Mouse (Mus musculus) midbrain, embryonic 13.5 days (tissue): ENCODE results near the gene Myo1f. TPM values are rescaled to one million over a fixed set of nuclear protein-coding genes. Genes with fewer than 3 reads are reported as not detected.
"Not testable (repeated sequence)": the region's sequence is repeated elsewhere in the genome, so short reads cannot be mapped to it uniquely, and the experiment has no call there.

ENCODE experiments used
- ATAC-seq: fragments of 200-750 bp; cut with Nextera tagmentation; 2 replicates; pipeline ENCODE4 v1.8.0; 2017; ENCODE audit warnings: mild to moderate bottlenecking, moderate TSS enrichment, moderate library complexity
- H3K27ac ChIP-seq: fragments of 300-500 bp; sonication (generic); 2 replicates; pipeline ENCODE4 v1.5.1; 2015; ENCODE audit warnings: inconsistent platforms, mild to moderate bottlenecking, moderate library complexity
- H3K27me3 ChIP-seq: fragments of 300-500 bp; sonication (generic); 2 replicates; pipeline ENCODE4 v1.6.1; 2015; ENCODE audit warnings: mild to moderate bottlenecking, inconsistent platforms
- H3K36me3 ChIP-seq: fragments of 300-500 bp; sonication (generic); 2 replicates; pipeline ENCODE4 v1.6.1; 2015; ENCODE audit warnings: mild to moderate bottlenecking, inconsistent platforms
- H3K4me1 ChIP-seq: fragments of 300-500 bp; sonication (generic); replicated peaks from 2 replicates; pipeline ENCODE4 v1.6.1; 2015; ENCODE audit warnings: inconsistent platforms
- H3K4me2 ChIP-seq: fragments of 300-500 bp; sonication (generic); replicated peaks from 2 replicates; pipeline ENCODE4 v1.6.1; 2015; ENCODE audit warnings: moderate library complexity, mild to moderate bottlenecking, inconsistent platforms
- H3K4me3 ChIP-seq: fragments of 300-500 bp; sonication (generic); replicated peaks from 2 replicates; pipeline ENCODE4 v1.5.1; 2015; ENCODE audit warnings: mild to moderate bottlenecking, inconsistent platforms
- H3K9ac ChIP-seq: fragments of 300-500 bp; sonication (generic); replicated peaks from 2 replicates; pipeline ENCODE4 v1.6.1; 2015; ENCODE audit warnings: mild to moderate bottlenecking, inconsistent platforms
- H3K9me3 ChIP-seq: fragments of 300-500 bp; sonication (generic); 2 replicates; pipeline ENCODE4 v1.6.1; 2016; ENCODE audit warnings: mild to moderate bottlenecking, inconsistent platforms
- WGBS: fragments of 180-500 bp; shearing (Covaris S2); methylation state at CpG from one replicate; pipeline ENCODE4 v1.1.7; 2015; 5-methylcytosine and 5-hydroxymethylcytosine counted together
- polyA plus RNA-seq: library from polyadenylated mRNA; unstranded; fragments of >200 nt; fragmentation: Nextera tagmentation; extraction: Ambion mirVana; gene quantifications from 2 replicates; pipeline ENCODE4 v1.2.1, GENCODE M21; 2015

Myo1f gene
- polyA plus RNA-seq, 1 experiment from 2014 or later, result 1.4 TPM

DNA sequence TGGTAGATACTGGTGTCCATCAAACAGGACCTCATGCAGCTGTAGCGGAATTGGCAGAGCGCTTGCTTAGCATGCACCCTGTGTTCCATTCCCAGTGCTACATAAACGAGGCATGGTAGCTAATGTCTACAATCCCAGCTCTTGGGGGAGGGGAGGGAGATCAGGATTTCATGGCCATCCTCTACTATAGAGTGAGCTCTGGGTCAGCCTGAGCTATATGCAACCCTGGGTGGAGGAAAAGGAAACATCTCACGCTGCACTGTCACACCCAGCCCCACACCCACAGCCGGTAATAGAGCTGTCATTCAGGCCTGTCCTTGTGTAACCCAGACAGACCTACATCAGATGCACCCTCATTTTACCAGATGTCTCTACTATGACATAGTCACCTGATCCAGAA, 43.0 kb downstream of the Myo1f start:
- Histone ChIP-seq H3K9ac (no peak overlapping the region), H3K27ac (no peak overlapping the region), H3K36me3 (no peaks in the 10 kb centered on the region), H3K9me3 (peaks cover 3% of the 10 kb centered on the region; the same call in 1 of the 2 replicates), H3K4me2 (no peak overlapping the region), H3K27me3 (no peaks in the 10 kb centered on the region), H3K4me3 (no peak overlapping the region), H3K4me1 (no peaks in the 10 kb centered on the region)
- ATAC-seq, result no peak
- WGBS, result 93% methylated on average over 5 of the region's 5 CpGs

DNA sequence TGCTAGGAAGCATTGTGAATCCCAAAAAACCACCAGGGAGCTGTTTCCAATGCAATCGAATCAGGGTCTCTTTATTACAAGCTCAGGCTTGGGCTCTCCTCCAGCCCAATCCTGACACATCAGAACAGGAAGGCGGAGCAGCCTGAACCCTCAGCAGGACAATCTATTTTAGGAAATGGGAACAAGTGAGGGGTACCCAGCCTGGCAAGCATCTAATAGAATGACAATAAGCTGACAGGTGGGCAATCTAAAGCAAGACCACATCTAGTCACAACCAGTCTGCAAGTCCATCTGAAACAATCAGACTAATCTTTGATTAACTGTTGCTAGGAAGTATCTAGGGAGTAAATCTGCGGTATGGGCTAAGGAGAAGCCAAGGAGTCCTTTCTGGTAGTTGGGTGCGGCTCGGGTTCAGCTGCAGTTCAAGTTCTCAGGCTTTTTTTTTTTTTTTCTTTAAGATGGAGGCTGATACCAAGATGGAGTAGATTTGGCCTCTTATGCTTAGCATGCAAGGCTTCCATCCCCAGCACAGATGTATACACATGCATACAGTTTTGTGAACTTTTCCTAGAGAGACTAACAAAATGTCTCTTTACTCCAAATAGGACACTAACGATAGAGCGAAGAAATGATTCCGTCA, 44.4 kb downstream of the Myo1f start:
- WGBS, result 91% methylated on average over 8 of the region's 8 CpGs
- Histone ChIP-seq H3K27ac (no peak overlapping the region), H3K9ac (no peak overlapping the region), H3K4me1 (no peaks in the 10 kb centered on the region), H3K36me3 (no peaks in the 10 kb centered on the region), H3K27me3 (no peaks in the 10 kb centered on the region), H3K9me3 (peaks cover 3% of the 10 kb centered on the region; the same call in 1 of the 2 replicates), H3K4me2 (no peak overlapping the region), H3K4me3 (no peak overlapping the region)
- no peak for ATAC-seq

GRCm38 (mm10) chr17:33600831-33601230, 45.3 kb downstream of the Myo1f start:
- Histone ChIP-seq H3K27ac (no peak overlapping the region), H3K4me3 (no peak overlapping the region), H3K27me3 (no peaks in the 10 kb centered on the region), H3K4me1 (no peaks in the 10 kb centered on the region), H3K36me3 (no peaks in the 10 kb centered on the region), H3K9me3 (peaks cover 3% of the 10 kb centered on the region; the same call in 1 of the 2 replicates), H3K9ac (no peak overlapping the region), H3K4me2 (no peak overlapping the region)
- ATAC-seq, result no peak
- 85% methylated on average over 3 of the region's 3 CpGs for WGBS

DNA sequence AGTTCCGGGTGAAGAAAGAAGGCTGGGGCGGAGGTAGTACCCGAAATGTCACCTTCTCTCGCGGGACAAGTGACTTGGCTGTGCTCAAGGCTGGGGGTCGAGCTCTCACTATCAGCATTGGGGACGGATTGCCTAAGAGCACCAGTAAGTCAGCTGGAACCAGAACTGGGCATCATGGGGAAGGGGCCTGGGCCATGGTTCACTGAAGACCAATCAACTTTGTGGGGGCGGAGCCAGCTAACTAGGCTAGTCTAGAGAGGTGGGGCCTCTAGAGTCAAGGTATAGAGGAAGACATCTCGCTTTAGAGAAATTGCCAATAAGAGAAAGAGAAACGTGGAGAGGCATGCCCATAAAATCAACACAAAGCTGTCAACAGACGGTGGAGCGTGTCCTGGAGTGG, 46.4 kb downstream of the Myo1f start:
- no peak for ATAC-seq
- Histone ChIP-seq H3K9me3 (peaks cover 3% of the 10 kb centered on the region; the same call in 1 of the 2 replicates), H3K4me1 (no peaks in the 10 kb centered on the region), H3K27me3 (no peaks in the 10 kb centered on the region), H3K4me3 (no peak overlapping the region), H3K4me2 (no peak overlapping the region), H3K36me3 (no peaks in the 10 kb centered on the region), H3K9ac (no peak overlapping the region), H3K27ac (no peak overlapping the region)
- WGBS, result 83% methylated on average over 12 of the region's 12 CpGs

GRCm38 (mm10) chr17:33607273-33607672, 51.8 kb downstream of the Myo1f start:
- no peaks in the 10 kb centered on the region for H3K4me1 ChIP-seq
- no peaks in the 10 kb centered on the region for H3K27me3 ChIP-seq
- no peak overlapping the region for H3K27ac ChIP-seq
- 86% methylated on average over 2 of the region's 2 CpGs for WGBS
- no peak overlapping the region for H3K4me3 ChIP-seq
- H3K9me3 ChIP-seq, result no peaks in the 10 kb centered on the region
- H3K9ac ChIP-seq, result no peak overlapping the region
- H3K4me2 ChIP-seq, result no peak overlapping the region
- ATAC-seq, result no peak
- no peaks in the 10 kb centered on the region for H3K36me3 ChIP-seq

DNA sequence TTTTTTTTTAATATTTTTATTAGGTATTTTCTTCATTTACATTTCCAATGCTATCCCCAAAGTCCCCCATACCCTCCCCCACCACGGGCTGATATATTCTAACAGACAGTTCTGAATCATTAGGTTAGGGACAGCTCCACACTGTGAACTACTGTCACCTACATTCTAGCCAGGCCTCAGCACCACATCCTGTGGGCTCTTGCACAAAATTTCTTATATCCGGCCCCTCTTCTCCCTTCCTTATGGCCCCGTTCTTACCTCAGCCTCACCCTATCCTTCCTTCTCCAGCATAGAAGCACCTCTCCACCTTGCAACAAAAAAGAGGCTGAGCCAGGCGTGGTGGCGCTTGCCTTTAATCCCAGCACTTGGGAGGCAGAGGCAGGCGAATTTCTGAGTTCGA, 55.0 kb downstream of the Myo1f start:
- Histone ChIP-seq H3K9me3 (no peaks in the 10 kb centered on the region), H3K36me3 (no peaks in the 10 kb centered on the region), H3K27ac (no peak overlapping the region), H3K4me1 (no peaks in the 10 kb centered on the region), H3K4me2 (no peak overlapping the region), H3K4me3 (no peak overlapping the region), H3K9ac (no peak overlapping the region), H3K27me3 (no peaks in the 10 kb centered on the region)
- 83% methylated on average over 7 of the region's 7 CpGs for WGBS
- no peak for ATAC-seq

GRCm38 (mm10) chr17:33613726-33614125, 58.2 kb downstream of the Myo1f start:
- H3K9me3 ChIP-seq, H3K9ac ChIP-seq, H3K4me2 ChIP-seq, H3K4me3 ChIP-seq, H3K36me3 ChIP-seq, ATAC-seq, H3K4me1 ChIP-seq, H3K27ac ChIP-seq, H3K27me3 ChIP-seq: not testable (repeated sequence)
- 87% methylated on average over 5 of the region's 5 CpGs for WGBS

DNA sequence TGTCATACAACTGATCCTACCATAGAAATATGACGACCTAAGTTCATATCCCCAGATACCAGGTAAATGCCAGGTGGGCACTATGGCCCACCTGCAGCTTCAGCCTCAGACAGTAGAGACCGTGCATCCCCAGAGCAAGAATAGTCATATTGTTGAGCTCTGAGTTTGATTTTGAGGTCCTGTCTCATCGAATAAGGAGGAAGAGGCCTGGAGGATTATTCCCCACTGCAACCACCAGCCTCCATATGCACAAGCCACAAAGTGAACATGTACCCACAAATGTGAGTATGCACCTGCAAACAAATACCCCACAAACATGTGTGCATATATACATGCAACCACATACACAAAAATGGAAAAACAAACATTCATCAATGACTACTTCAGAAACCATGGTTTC, 71.8 kb downstream of the Myo1f start:
- peaks cover 17% of the 10 kb centered on the region for H3K36me3 ChIP-seq
- H3K4me1 ChIP-seq, result peaks cover 25% of the 10 kb centered on the region
- H3K9ac ChIP-seq, result no peak overlapping the region
- ATAC-seq, result no peak
- 88% methylated on average over 3 of the region's 3 CpGs for WGBS
- H3K27me3 ChIP-seq, result no peaks in the 10 kb centered on the region
- no peak overlapping the region for H3K4me3 ChIP-seq
- no peaks in the 10 kb centered on the region for H3K9me3 ChIP-seq
- no peak overlapping the region for H3K27ac ChIP-seq
- H3K4me2 ChIP-seq, result no peak overlapping the region

DNA sequence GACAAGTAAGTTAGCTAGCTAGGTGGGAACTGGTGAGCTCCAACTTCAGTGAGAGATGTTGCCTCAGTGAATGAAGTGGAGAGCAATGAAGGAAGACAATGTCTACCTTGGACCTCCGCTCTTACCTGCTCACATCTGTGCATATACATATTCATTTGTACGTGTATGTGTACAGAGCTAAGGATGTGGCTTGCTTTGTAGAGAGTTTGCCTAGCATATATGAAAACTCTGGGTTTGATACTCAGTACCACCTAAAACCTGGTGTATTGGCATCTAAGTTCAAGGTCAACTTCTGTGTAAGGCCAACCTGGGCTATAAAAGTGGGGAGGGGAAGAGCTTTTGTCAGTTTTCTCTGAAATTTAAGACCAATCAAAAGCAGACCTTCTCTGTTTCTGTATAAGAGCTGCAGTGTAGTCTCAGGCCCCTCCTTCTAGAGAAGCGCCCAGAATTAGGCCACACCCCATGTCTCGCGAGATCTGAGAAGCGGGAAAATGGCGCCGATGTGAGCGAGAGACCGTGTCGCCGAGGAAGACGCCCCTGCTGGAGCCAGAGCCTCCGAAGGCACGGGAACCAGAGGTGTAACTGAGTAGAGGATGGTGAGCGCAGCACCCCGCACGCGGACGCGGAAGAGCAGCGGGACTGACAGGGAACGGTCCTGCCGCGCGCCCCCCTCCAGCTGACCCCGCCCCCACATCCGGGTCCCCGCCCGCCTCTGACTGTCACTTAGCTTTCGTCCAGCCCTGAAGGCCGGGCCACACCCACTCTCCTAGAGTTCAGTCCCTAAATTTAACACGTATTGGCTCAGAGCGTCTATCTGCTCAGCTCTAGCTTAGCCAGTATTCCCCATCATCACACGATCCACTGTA, 73.3 kb downstream of the Myo1f start, which contains the start of gene Zfp414:
Zfp414 (plus strand) TSS at position 470 of the 866 bp plus-strand sequence.
- ATAC-seq, result peak; percentile 95
- Histone ChIP-seq H3K36me3 (peaks cover 21% of the 10 kb centered on the region), H3K4me2 (peak within 1 kb of the TSS; percentile 74), H3K27ac (peak within 1 kb of the TSS; percentile 98), H3K4me3 (peak within 1 kb of the TSS; percentile 66), H3K9ac (peak within 1 kb of the TSS; percentile 82), H3K27me3 (no peaks in the 10 kb centered on the region), H3K9me3 (no peaks in the 10 kb centered on the region), H3K4me1 (peaks cover 25% of the 10 kb centered on the region)
- WGBS, result 4% methylated on average over 34 of the region's 35 CpGs

DNA sequence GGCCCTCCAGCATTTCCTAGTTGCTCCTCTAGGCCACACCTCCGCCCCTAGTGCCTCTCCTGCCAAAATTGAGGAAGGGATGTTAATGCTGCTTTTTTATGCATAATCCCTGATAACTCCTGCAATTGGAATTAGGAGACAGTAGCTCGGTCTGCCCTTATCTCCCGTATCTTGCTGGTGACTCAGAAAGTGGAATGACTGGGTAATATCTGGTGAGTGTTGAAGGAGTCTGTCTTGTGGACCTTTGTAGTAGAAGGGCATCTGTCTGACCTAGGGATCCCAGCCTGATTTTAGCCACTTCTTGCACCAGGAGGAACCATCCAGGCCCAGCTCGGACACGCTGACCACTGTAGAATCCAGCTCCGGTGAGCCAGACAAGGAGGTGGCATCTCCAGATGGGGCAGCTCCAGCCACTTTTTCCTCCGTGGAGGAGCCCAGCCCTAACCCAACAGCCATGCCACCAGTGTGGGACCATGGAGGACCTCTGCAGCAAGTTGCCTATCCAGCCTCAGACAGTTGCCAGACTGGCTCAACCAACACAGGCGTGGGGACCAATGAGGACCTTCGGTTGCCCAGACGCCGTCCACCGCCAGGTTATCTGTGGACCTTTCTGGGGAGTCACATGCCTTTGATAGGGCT, 74.1 kb downstream of the Myo1f start:
- Histone ChIP-seq H3K9me3 (no peaks in the 10 kb centered on the region), H3K36me3 (peaks cover 26% of the 10 kb centered on the region), H3K4me2 (peak overlapping the region; percentile 74), H3K9ac (peak overlapping the region; percentile 82), H3K27me3 (no peaks in the 10 kb centered on the region), H3K27ac (peak overlapping the region; percentile 98), H3K4me3 (peak overlapping the region; percentile 66), H3K4me1 (peaks cover 25% of the 10 kb centered on the region)
- 74% methylated on average over 12 of the region's 12 CpGs for WGBS
- peak; percentile 31 for ATAC-seq

GRCm38 (mm10) chr17:33630171-33630895, 74.8 kb downstream of the Myo1f start:
- Histone ChIP-seq H3K27me3 (no peaks in the 10 kb centered on the region), H3K27ac (no peak overlapping the region), H3K4me1 (peaks cover 25% of the 10 kb centered on the region), H3K9ac (peak overlapping the region; percentile 1; the same call in 1 of the 2 replicates), H3K36me3 (peaks cover 26% of the 10 kb centered on the region), H3K4me3 (no peak overlapping the region; the same call in 1 of the 2 replicates), H3K9me3 (no peaks in the 10 kb centered on the region), H3K4me2 (peak overlapping the region; percentile 74)
- WGBS, result 80% methylated on average over 13 of the region's 13 CpGs
- ATAC-seq, result no peak
